Mouse (Mus musculus) lung, embryonic 15.5 days (tissue): Measurements from ENCODE around the gene Sptbn1. TPM values are rescaled to one million over a fixed set of nuclear protein-coding genes. Genes with fewer than 3 reads are reported as not detected.
"Not testable (repeated sequence)": the region's sequence is repeated elsewhere in the genome, so short reads cannot be mapped to it uniquely, and the experiment has no call there.

ENCODE experiments used
- ATAC-seq: fragments of 200-750 bp; cut with Nextera tagmentation; 2 replicates; pipeline ENCODE4 v1.8.0; 2017; ENCODE audit warnings: moderate number of reproducible peaks, borderline replicate concordance; ENCODE audit not compliant: low FRiP score, low TSS enrichment; ENCODE audit errors: extremely low read depth
- H3K27ac ChIP-seq: fragments of 300-500 bp; sonication (generic); 2 replicates; pipeline ENCODE4 v1.5.1; 2015; ENCODE audit warnings: moderate library complexity, mild to moderate bottlenecking, inconsistent platforms
- H3K27me3 ChIP-seq: fragments of 300-500 bp; sonication (generic); 2 replicates; pipeline ENCODE4 v1.6.1; 2015; ENCODE audit warnings: inconsistent platforms
- H3K36me3 ChIP-seq: fragments of 300-500 bp; sonication (generic); 2 replicates; pipeline ENCODE4 v1.6.1; 2015; ENCODE audit warnings: inconsistent platforms
- H3K4me1 ChIP-seq: fragments of 300-500 bp; sonication (generic); 2 replicates; pipeline ENCODE4 v1.6.1; 2015; ENCODE audit warnings: inconsistent platforms
- H3K4me2 ChIP-seq: fragments of 300-500 bp; sonication (generic); 2 replicates; pipeline ENCODE4 v1.6.1; 2015; ENCODE audit warnings: inconsistent platforms, mild to moderate bottlenecking, moderate library complexity
- H3K4me3 ChIP-seq: fragments of 300-500 bp; sonication (generic); 2 replicates; pipeline ENCODE4 v1.5.1; 2015; ENCODE audit warnings: mild to moderate bottlenecking, inconsistent platforms
- H3K9ac ChIP-seq: fragments of 300-500 bp; sonication (generic); 2 replicates; pipeline ENCODE4 v1.6.1; 2015; ENCODE audit warnings: inconsistent platforms
- H3K9me3 ChIP-seq: fragments of 300-500 bp; sonication (generic); 2 replicates; pipeline ENCODE4 v1.6.1; 2016; ENCODE audit warnings: inconsistent platforms
- WGBS: fragments of 180-500 bp; shearing (Covaris S2); methylation state at CpG from one replicate; pipeline ENCODE4 v1.1.7; 2015; 5-methylcytosine and 5-hydroxymethylcytosine counted together
- polyA plus RNA-seq: library from polyadenylated mRNA; unstranded; fragments of >200 nt; fragmentation: Nextera tagmentation; extraction: Ambion mirVana; gene quantifications from 2 replicates; pipeline ENCODE4 v1.2.1, GENCODE M21; 2015

The Sptbn1 gene
- polyA plus RNA-seq, 1 experiment from 2014 or later, result 163 TPM

DNA sequence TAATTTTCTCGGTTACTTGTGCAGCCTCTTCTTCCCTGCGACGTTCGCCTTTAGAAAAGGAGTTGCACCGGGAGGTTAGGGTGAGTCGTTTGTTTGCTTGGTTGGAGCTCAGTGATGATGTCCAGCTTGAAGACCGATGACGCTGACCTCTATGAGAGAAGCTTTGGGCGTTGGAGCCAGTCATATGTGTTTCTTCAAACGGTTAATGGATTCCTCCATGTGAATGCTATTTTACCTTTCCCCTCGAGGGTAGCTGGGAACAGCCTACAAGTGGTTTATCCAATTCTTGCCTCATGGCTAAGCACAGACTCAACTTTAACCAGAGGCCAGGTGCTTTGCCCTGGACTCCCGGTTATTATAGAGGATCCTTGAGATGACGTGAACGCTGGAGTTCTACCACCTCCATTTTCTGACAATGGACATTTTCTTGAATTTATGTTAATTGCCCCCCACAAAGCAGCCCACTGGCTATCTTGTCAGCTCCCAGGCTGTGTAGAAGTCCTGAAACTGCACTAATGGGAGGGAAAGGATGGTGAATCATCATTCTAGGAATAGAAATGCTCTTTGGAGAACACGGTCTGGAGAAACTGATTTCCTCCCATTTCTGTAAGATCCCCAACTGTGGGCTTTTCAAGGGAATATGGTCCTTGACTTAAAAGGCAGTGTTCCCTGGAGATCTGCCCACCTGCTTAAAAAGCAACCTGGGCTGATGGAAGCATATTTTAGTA lies 837 bp upstream of the Sptbn1 start:
- Histone ChIP-seq H3K9ac (peak overlapping the region; percentile 60), H3K4me2 (peak overlapping the region; percentile 76), H3K4me1 (peaks cover 28% of the 10 kb centered on the region), H3K36me3 (no peaks in the 10 kb centered on the region), H3K27me3 (no peaks in the 10 kb centered on the region), H3K4me3 (peak overlapping the region; percentile 99), H3K9me3 (no peaks in the 10 kb centered on the region), H3K27ac (peak overlapping the region; percentile 99)
- ATAC-seq, result peak; percentile 13; the same call in 1 of the 2 replicates
- WGBS, result 2% methylated on average over 15 of the region's 15 CpGs

DNA sequence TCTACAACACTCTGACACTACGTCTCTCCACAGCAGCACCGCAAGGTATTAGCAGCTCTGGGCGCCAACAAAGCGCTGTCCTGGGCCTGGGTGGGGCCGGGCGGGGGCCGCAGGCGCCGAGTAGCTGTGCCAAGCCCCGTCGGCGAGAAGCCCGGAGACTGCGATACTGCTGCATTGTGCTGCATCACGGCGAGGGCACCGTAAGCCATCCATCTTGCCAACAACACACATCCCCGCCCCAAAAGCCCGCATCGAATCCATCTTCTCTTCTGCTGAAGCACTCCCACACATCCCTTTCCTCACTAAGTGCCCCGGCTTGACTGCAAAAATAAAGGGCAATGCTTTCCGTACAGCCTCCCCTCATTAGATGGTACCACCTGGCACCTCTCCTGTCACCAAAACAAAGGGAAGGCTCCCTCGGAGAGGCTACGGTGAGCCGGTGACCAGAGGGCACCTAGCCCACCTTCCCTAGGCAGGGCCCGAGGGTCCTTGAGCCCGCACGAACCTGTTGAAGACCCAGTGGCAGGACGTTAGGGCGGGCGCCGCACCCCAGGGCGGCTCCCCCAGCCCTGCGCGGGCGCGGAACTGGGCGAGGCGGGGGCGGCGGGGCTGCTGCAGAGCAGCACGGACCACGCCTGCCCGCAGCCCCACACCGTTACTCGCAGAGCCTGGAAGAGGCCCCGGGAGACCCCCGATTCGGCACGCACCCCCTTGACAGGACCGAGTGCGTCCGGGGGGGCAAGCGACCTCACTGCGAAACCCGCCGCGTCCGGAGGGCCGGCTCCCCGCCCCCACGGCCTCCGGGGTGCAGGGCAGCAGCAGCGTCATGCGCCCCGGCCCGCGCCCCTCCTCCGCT lies 711 bp downstream of the Sptbn1 start:
- H3K4me1 ChIP-seq, result peaks cover 30% of the 10 kb centered on the region
- 1% methylated on average over 55 of the region's 69 CpGs for WGBS
- H3K27me3 ChIP-seq, result no peaks in the 10 kb centered on the region
- H3K4me3 ChIP-seq, result peak overlapping the region; percentile 99
- H3K9me3 ChIP-seq, result no peaks in the 10 kb centered on the region
- peak; percentile 76 for ATAC-seq
- no peaks in the 10 kb centered on the region for H3K36me3 ChIP-seq
- H3K4me2 ChIP-seq, result peak overlapping the region; percentile 76
- H3K27ac ChIP-seq, result peak overlapping the region; percentile 99
- H3K9ac ChIP-seq, result peak overlapping the region; percentile 95

DNA sequence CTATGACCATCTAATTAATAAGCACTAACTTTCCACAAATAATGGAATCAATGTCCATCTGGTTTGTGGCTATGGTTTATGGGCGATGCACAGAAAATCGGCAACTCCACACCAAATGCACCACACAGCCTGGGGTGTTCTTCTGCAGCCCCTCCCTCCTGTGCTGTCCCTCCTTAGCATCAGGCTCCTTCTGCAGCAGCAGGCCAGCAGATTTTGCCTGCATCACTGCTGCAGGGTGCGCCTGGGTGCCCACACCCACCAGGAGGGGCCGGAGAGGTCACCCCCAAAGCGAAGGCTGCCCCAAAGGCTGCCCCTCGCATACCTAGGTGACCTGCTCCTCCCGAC lies 1.3 kb downstream of the Sptbn1 start:
- no peaks in the 10 kb centered on the region for H3K9me3 ChIP-seq
- peak overlapping the region; percentile 76 for H3K4me2 ChIP-seq
- H3K4me1 ChIP-seq, result peaks cover 30% of the 10 kb centered on the region
- 2% methylated on average over 7 of the region's 7 CpGs for WGBS
- H3K27me3 ChIP-seq, result no peaks in the 10 kb centered on the region
- peak overlapping the region; percentile 95 for H3K9ac ChIP-seq
- H3K36me3 ChIP-seq, result no peaks in the 10 kb centered on the region
- peak overlapping the region; percentile 99 for H3K27ac ChIP-seq
- peak overlapping the region; percentile 99 for H3K4me3 ChIP-seq
- ATAC-seq, result no peak

DNA sequence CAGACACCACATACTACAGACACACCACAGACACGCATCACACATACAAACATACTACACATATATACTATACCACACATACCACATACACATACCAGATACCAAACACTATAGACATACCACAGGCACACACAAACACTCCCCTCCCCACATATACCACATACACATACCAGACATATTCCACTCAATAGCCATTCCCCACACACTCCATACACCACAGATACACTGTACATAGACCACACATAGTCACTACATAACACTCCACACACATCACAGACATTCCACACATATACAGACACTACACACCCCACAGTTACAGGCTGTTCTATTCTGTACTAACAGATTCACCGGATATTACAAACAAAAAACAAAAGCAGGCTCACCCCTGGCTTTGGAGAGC lies 2.3 kb downstream of the Sptbn1 start:
- H3K4me2 ChIP-seq, result peak overlapping the region; percentile 76
- no peaks in the 10 kb centered on the region for H3K36me3 ChIP-seq
- WGBS, result 47% methylated on average over 2 of the region's 2 CpGs
- no peaks in the 10 kb centered on the region for H3K27me3 ChIP-seq
- peak overlapping the region; percentile 47 for H3K9ac ChIP-seq
- peak overlapping the region; percentile 39 for H3K4me3 ChIP-seq
- no peaks in the 10 kb centered on the region for H3K9me3 ChIP-seq
- peaks cover 30% of the 10 kb centered on the region for H3K4me1 ChIP-seq
- no peak for ATAC-seq
- no peak overlapping the region for H3K27ac ChIP-seq

DNA sequence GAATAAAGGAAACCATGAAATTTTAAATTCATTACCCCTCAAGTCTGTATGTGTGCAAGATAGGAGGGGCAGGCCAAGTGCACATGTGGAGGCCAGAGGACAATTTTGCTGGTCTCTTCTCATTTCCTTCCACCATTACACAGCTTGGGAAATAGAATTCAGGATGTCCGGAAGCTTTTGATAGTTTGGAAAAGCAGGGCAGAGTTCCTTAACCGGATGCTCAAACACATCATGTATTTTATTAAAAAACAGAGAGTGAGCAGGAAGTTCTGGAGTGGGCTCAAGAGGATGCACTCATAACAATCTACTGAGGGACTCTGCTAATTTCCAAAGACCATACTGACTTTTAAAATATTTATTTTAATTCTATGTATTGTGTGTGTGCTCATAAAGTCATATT lies 4.3 kb downstream of the Sptbn1 start:
- peak overlapping the region; percentile 21; the same call in 1 of the 2 replicates for H3K27ac ChIP-seq
- no peak overlapping the region for H3K9ac ChIP-seq
- peaks cover 29% of the 10 kb centered on the region for H3K4me1 ChIP-seq
- H3K4me2 ChIP-seq, result peak overlapping the region; percentile 33; the same call in 1 of the 2 replicates
- WGBS, result 17% methylated on average over 2 of the region's 2 CpGs
- ATAC-seq, result no peak
- H3K36me3 ChIP-seq, result no peaks in the 10 kb centered on the region
- H3K4me3 ChIP-seq, result no peak overlapping the region
- H3K27me3 ChIP-seq, result no peaks in the 10 kb centered on the region
- no peaks in the 10 kb centered on the region for H3K9me3 ChIP-seq

DNA sequence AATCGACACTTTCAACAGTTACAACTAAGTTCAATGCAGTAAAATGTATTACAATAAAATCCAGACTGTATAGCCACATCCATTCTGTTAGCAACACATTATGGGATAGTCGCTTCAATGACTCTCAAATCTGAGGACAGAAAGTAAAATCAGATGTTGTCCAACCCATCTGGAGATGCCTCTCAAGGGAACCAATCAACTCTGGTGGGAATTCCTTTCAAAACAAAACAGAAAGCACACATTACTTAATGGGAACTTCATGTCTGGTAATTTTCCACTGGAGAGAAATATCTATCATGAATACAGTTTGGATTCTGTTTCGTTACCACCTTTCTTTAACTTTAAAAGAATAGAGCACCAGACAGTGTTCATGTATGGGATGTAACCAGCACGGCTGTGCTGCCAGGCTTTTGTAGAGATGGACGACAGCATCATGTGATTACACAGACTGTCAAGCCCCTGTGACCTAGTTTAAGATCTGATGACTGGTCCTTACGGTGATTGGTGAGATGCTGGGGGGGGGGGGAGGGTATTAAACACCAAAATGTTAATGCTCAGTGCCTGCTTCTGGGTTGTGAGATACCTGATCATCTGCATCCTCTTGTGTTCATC lies 9.1 kb downstream of the Sptbn1 start:
- H3K4me1 ChIP-seq, result peaks cover 34% of the 10 kb centered on the region
- no peak overlapping the region for H3K27ac ChIP-seq
- no peak overlapping the region for H3K4me3 ChIP-seq
- 77% methylated on average over 6 of the region's 6 CpGs for WGBS
- no peaks in the 10 kb centered on the region for H3K9me3 ChIP-seq
- H3K27me3 ChIP-seq, result no peaks in the 10 kb centered on the region
- no peak overlapping the region for H3K9ac ChIP-seq
- H3K36me3 ChIP-seq, result no peaks in the 10 kb centered on the region
- no peak for ATAC-seq
- no peak overlapping the region for H3K4me2 ChIP-seq

DNA sequence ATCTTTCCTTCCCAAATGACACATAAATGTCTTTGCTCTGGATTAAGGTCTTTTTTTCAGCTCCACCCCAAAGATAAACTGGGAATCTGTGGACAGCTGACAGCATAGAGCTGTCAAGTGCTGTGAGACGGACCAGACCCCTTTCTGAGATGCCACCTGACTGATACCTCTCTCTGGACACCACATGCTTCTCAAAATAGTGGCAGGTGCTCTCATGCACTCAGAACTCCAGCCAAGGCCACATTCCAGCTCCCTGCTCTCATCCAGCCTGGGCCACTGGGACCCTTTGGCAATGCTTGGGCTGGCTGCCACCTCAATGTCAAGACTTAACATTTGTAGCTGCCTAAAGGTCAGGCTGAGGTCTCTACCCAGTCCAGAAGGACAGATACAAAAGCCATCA lies 10.2 kb downstream of the Sptbn1 start:
- Histone ChIP-seq H3K36me3 (no peaks in the 10 kb centered on the region), H3K4me3 (no peak overlapping the region), H3K27me3 (no peaks in the 10 kb centered on the region), H3K9ac (no peak overlapping the region), H3K27ac (peak overlapping the region; percentile 48), H3K4me2 (no peak overlapping the region), H3K4me1 (peaks cover 32% of the 10 kb centered on the region), H3K9me3 (no peaks in the 10 kb centered on the region)
- ATAC-seq, result no peak
- WGBS, result 20% methylated on average over 1 of the region's 1 CpGs

DNA sequence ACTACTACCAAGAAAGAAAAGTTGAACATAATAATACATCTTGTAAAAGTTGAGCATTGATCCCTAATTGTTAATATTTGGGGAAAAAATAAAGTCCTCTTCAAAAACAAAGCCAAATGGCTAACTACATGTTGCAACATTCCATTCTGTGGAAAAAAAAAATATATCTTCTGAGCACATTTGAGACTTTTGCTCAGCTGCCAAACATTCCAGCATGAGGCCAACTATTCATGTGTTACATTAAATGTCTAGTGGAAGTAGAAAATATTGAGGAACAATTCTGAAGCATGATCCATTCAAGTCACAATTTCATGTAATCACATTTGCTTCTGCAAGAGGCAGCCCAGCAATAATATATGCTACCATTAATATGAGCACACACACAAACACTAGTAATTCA lies 10.9 kb downstream of the Sptbn1 start:
- peak; percentile 59; the same call in 1 of the 2 replicates for ATAC-seq

DNA sequence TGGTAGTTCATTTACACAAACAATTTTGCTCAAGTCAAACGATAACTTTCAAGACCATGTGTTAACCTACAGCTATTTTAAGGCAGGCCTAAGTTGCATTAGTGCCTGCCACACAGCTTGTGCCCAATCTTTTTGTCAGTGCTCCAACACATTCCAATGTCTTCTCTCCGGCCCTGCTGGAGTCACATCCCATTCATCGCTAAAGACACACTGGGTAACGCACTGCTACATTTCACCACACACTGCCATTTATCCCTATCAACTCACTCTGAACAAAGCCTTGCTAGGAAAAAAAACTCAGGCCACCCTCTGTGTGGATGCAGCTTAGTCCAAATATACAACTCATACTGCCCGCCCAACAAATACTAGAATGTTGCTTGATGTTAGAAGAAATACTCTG lies 11.5 kb downstream of the Sptbn1 start:
- peak; percentile 81; the same call in 1 of the 2 replicates for ATAC-seq
- Histone ChIP-seq H3K9ac (no peak overlapping the region), H3K36me3 (no peaks in the 10 kb centered on the region), H3K27me3 (no peaks in the 10 kb centered on the region), H3K4me1 (peaks cover 36% of the 10 kb centered on the region), H3K4me3 (no peak overlapping the region), H3K4me2 (no peak overlapping the region), H3K27ac (peak overlapping the region; percentile 66), H3K9me3 (no peaks in the 10 kb centered on the region)
- 48% methylated on average over 5 of the region's 5 CpGs for WGBS

More for the DNA sequence above, 10.9 kb downstream of the Sptbn1 start:
- H3K27me3 ChIP-seq, result no peaks in the 10 kb centered on the region
- H3K27ac ChIP-seq, result peak overlapping the region; percentile 66
- no peak overlapping the region for H3K9ac ChIP-seq
- no peaks in the 10 kb centered on the region for H3K9me3 ChIP-seq
- H3K36me3 ChIP-seq, result no peaks in the 10 kb centered on the region
- H3K4me3 ChIP-seq, result no peak overlapping the region
- peaks cover 32% of the 10 kb centered on the region for H3K4me1 ChIP-seq
- H3K4me2 ChIP-seq, result no peak overlapping the region

DNA sequence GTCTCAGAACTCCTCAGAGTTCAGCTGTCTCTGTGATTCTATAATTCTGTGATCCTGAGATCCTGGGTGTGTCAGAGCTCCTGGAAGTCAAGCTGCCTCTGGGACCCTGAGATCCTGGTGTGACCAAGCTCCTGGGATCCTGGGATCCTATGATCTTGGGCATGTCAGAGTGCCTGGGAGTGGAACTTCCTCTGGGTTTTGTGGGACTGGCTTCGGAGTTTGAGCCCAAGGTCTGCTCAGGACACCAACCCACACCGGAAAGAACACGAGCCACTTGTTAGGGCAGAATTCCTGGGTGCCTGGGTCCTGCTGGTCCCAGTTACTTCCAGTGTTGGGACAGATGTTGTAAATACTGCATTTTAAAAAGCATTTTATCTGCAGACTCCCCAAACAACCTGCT lies 12.8 kb downstream of the Sptbn1 start:
- H3K4me2 ChIP-seq, ATAC-seq, H3K27me3 ChIP-seq, H3K9me3 ChIP-seq, H3K4me3 ChIP-seq, H3K9ac ChIP-seq, H3K36me3 ChIP-seq, H3K27ac ChIP-seq: not testable (repeated sequence)
- peaks cover 46% of the 10 kb centered on the region for H3K4me1 ChIP-seq
- WGBS, result 97% methylated on average over 3 of the region's 3 CpGs

DNA sequence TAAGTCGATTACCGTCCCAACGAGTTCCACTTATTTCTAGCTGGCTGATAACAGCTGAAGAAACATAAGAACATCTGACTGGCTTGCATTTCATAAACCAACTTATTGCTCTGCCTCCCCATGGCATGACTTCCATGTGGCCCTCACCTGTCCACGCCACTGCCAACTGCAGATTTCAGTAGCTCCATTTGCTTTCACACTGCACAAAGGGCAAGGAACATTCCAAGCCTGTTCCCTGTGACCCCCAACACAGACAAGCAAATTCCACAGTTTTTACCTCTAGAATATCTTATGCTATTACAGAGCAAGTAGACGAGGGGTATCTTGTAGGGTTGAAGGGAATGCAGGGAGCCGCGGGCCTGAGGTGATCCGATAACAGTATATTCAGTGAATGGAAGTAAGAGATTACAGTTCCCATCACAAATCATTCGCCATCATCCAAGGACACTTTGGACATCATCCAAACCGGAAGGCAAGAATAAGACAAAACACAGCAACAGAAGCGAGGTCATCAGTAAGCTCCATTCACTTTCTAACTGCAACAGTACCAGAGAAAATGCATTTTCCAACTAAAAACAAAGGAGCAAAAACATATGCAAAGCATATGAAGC lies 16.6 kb downstream of the Sptbn1 start:
- peaks cover 49% of the 10 kb centered on the region for H3K4me1 ChIP-seq
- H3K27ac ChIP-seq, result no peak overlapping the region
- 58% methylated on average over 11 of the region's 11 CpGs for WGBS
- H3K4me2 ChIP-seq, result no peak overlapping the region
- no peaks in the 10 kb centered on the region for H3K27me3 ChIP-seq
- H3K9ac ChIP-seq, result no peak overlapping the region
- H3K36me3 ChIP-seq, result no peaks in the 10 kb centered on the region
- H3K9me3 ChIP-seq, result no peaks in the 10 kb centered on the region
- ATAC-seq, result no peak
- no peak overlapping the region for H3K4me3 ChIP-seq
